9 mouse cellular contexts compared by ENCODE assay signal in the genomic region with DNA sequence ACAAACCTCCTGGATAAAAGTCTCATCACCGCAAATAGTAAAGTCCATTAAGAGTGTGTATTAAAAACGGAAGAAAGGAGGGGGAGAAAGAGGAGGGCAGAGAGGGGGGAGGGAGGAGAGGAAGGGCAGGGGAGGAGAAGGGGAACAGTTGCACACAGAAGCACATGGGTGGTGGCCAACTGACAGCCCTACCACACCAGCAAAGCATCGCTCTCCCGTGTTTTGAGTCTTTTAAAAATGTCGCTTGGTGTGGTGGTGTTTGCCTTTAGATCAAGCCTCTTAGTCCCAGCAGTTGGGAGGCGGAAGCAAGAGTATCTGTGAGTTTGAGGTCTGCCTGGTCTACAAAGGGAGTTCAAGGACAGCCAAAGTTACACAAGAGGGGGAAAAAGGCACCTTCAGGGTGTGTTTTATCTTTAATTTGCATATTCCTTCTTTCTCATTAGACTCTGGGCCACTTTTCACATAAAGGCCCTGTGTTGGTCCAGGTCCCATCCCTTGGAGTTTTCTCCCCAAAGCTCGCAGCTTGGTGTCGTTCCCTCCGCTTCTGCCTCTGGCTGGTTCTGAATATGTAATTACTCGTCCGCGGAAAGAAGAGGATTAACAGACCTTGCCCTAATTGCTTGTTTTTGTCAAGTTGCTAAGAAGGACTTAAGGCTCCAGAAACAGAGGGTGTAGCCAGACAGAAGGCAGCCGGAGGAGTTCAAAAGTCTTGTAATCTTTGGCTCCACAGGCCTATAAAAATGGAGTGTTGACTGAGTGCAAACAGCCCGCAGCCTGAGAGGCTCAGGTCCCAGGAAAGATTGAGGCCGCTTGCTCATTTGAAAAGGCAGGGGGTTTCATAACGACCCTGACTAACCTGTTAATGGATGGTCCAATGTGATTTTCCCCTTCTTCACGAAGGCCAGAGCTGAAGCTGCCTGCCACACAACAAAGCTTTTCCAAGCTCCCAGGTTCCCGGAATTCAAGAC. TPM values are rescaled to one million over a fixed set of nuclear protein-coding genes. Genes with fewer than 3 reads are reported as not detected.
A peak's percentile ranks its signal among the peaks of the same experiment; 100 is the strongest.
DNase-seq lines count a peak whose midpoint lies in the region; ATAC-seq and TF ChIP-seq lines count a peak whose summit lies in the region.
"Had no signal": no experiment of that assay in that cellular context is flagged by ENCODE, and none has a peak within 500 bp of the region (broad histone marks: within the 10 kb centered on the region; RNA-seq: fewer than 3 reads in every experiment).

No protein-coding gene starts in this region.

- no peaks in the 10 kb centered on the region for H3K36me3 ChIP-seq in stomach, embryonic 14.5 days (ENCODE audit: control insufficient read depth, insufficient read depth, low read length)
- H3K36me3 ChIP-seq in stomach, postnatal 0 days (ENCODE audit: control insufficient read depth, insufficient read depth, low read length): no peaks in the 10 kb centered on the region
- no peaks in the 10 kb centered on the region for H3K36me3 ChIP-seq in hindbrain, embryonic 12.5 days
- no peaks in the 10 kb centered on the region for H3K36me3 ChIP-seq in lung, embryonic 15.5 days
- H3K36me3 ChIP-seq: liver, embryonic 15.5 days had no signal

- no peak for TF ChIP-seq EP300 in stomach, postnatal 0 days (optimal IDR thresholded peaks at IDR 0.05)

- H3K9ac ChIP-seq in stomach, embryonic 14.5 days (replicated peaks; ENCODE audit: low read depth, low read length): no peak overlapping the region
- H3K9ac ChIP-seq in stomach, postnatal 0 days (ENCODE audit: low read length): no peak overlapping the region
- H3K9ac ChIP-seq in hindbrain, embryonic 12.5 days: no peak overlapping the region
- no peak overlapping the region for H3K9ac ChIP-seq in lung, embryonic 15.5 days
- H3K9ac ChIP-seq: liver, embryonic 15.5 days had no signal

- no peak overlapping the region for H3K4me3 ChIP-seq in stomach, embryonic 14.5 days (ENCODE audit: low read depth, low read length)
- H3K4me3 ChIP-seq in stomach, postnatal 0 days (ENCODE audit: low read depth, low read length): no peak overlapping the region
- no peak overlapping the region for H3K4me3 ChIP-seq in hindbrain, embryonic 12.5 days
- no peak overlapping the region for H3K4me3 ChIP-seq in lung, embryonic 15.5 days
- H3K4me3 ChIP-seq: liver, embryonic 15.5 days had no signal

- TF ChIP-seq CTCF in stomach, postnatal 0 days (IDR thresholded peaks at IDR 0.05; ENCODE audit: low read depth): no peak

- no peak for ATAC-seq in stomach, embryonic 14.5 days (ENCODE audit: insufficient number of reproducible peaks, insufficient read depth, low FRiP score, low read depth)
- ATAC-seq in stomach, postnatal 0 days (ENCODE audit: low FRiP score, low TSS enrichment): no peak
- no peak; the same call in 1 of the 2 replicates for ATAC-seq in hindbrain, embryonic 12.5 days (ENCODE audit: low FRiP score)
- ATAC-seq in lung, embryonic 15.5 days (ENCODE audit: borderline replicate concordance, extremely low read depth, low FRiP score, low TSS enrichment): peak; percentile 91
- ATAC-seq in frontal cortex, adult (ENCODE audit: low TSS enrichment): no peak

- WGBS in stomach, embryonic 14.5 days: 34% methylated on average over 18 of the region's 18 CpGs
- WGBS in stomach, postnatal 0 days: 37% methylated on average over 18 of the region's 18 CpGs
- 21% methylated on average over 18 of the region's 18 CpGs for WGBS in hindbrain, embryonic 12.5 days
- 16% methylated on average over 18 of the region's 18 CpGs for WGBS in lung, embryonic 15.5 days

- H3K27ac ChIP-seq in stomach, embryonic 14.5 days (ENCODE audit: low read length): no peak overlapping the region
- no peak overlapping the region for H3K27ac ChIP-seq in stomach, postnatal 0 days (replicated peaks)
- no peak overlapping the region for H3K27ac ChIP-seq in hindbrain, embryonic 12.5 days
- peak overlapping the region; percentile 91 for H3K27ac ChIP-seq in lung, embryonic 15.5 days
- H3K27ac ChIP-seq: liver, embryonic 15.5 days had no signal

- H3K4me1 ChIP-seq in stomach, embryonic 14.5 days (ENCODE audit: control insufficient read depth, insufficient read depth, low read length): 0 out of 2 replicates have a peak, but pooled peaks cover 4% of the 10 kb centered on the region
- no peaks in the 10 kb centered on the region for H3K4me1 ChIP-seq in stomach, postnatal 0 days (replicated peaks; ENCODE audit: control insufficient read depth, insufficient read depth)
- H3K4me1 ChIP-seq in hindbrain, embryonic 12.5 days: peaks cover 11% of the 10 kb centered on the region
- peaks cover 18% of the 10 kb centered on the region for H3K4me1 ChIP-seq in lung, embryonic 15.5 days
- H3K4me1 ChIP-seq: liver, embryonic 15.5 days had no signal

- DNase-seq in stomach, postnatal 0 days (ENCODE audit: low spot score): no peak
- peak; percentile 48 for DNase-seq in retina, embryonic 14.5 days (ENCODE audit: low spot score)
- no peak for DNase-seq in adrenal gland, adult 2 months
- DNase-seq in layer of hippocampus, adult 9-10 months (ENCODE audit: low spot score): no peak

- H3K9me3 ChIP-seq in stomach, embryonic 14.5 days (ENCODE audit: control insufficient read depth, low read depth, low read length): no peaks in the 10 kb centered on the region
- no peaks in the 10 kb centered on the region for H3K9me3 ChIP-seq in stomach, postnatal 0 days (ENCODE audit: control insufficient read depth, low read length)
- no peaks in the 10 kb centered on the region for H3K9me3 ChIP-seq in hindbrain, embryonic 12.5 days (replicated peaks)
- no peaks in the 10 kb centered on the region for H3K9me3 ChIP-seq in lung, embryonic 15.5 days
- H3K9me3 ChIP-seq: liver, embryonic 15.5 days had no signal

- H3K4me2 ChIP-seq in stomach, embryonic 14.5 days (replicated peaks; ENCODE audit: low read depth, low read length): 0 out of 2 replicates have a peak overlapping the region, but pooled peaks have one; percentile 5
- no peak overlapping the region for H3K4me2 ChIP-seq in stomach, postnatal 0 days (replicated peaks; ENCODE audit: low read depth)
- peak overlapping the region; percentile 22 for H3K4me2 ChIP-seq in hindbrain, embryonic 12.5 days (replicated peaks)
- peak overlapping the region; percentile 39 for H3K4me2 ChIP-seq in lung, embryonic 15.5 days
- H3K4me2 ChIP-seq: liver, embryonic 15.5 days had no signal

- H3K27me3 ChIP-seq in stomach, embryonic 14.5 days (ENCODE audit: control insufficient read depth, insufficient read depth, low read length): no peaks in the 10 kb centered on the region
- no peaks in the 10 kb centered on the region for H3K27me3 ChIP-seq in stomach, postnatal 0 days (ENCODE audit: control insufficient read depth, insufficient read depth, low read length)
- 0 out of 2 replicates have a peak, but pooled peaks cover 6% of the 10 kb centered on the region for H3K27me3 ChIP-seq in hindbrain, embryonic 12.5 days
- no peaks in the 10 kb centered on the region for H3K27me3 ChIP-seq in lung, embryonic 15.5 days
- H3K27me3 ChIP-seq: liver, embryonic 15.5 days had no signal

RNA-seq across cellular contexts. Expression of a gene that starts 35.6 kb away (rescaled TPM):
- 41.2 and 41.8 TPM in 2 replicates for polyA plus RNA-seq in stomach, embryonic 14.5 days (2014; fragmentation: Nextera tagmentation; extraction: Ambion mirVana)
- 17.4 and 18.7 TPM in 2 replicates for polyA plus RNA-seq in stomach, postnatal 0 days (2015; fragmentation: Nextera tagmentation; extraction: Ambion mirVana)
- 38.3 and 39.6 TPM in 2 replicates for polyA plus RNA-seq in hindbrain, embryonic 12.5 days (2016; fragmentation: Nextera tagmentation; extraction: Ambion mirVana)
- 72.1 and 73.6 TPM in 2 replicates for polyA plus RNA-seq in lung, embryonic 15.5 days (2015; fragmentation: Nextera tagmentation; extraction: Ambion mirVana)
- 100 to 1,000 TPM in 1 of 2 experiments, 10 to 100 TPM in 1; 70.4 to 146 TPM for total RNA-seq in adrenal gland, adult 2 months (2021)
- 105 TPM in 2 replicates for polyA plus RNA-seq in adrenal gland, adult 2 months (2012; rRNA removed)
